Comparison of ENCODE assay signal across 10 mouse cellular contexts in genomic region chr6:34354354-34355348, GRCm38 (mm10). TPM values are rescaled to one million over a fixed set of nuclear protein-coding genes. Genes with fewer than 3 reads are reported as not detected.
DNase-seq lines count a peak whose midpoint lies in the region; ATAC-seq and TF ChIP-seq lines count a peak whose summit lies in the region.
"Had no signal": no experiment of that assay in that cellular context is flagged by ENCODE, and none has a peak within 500 bp of the region (broad histone marks: within the 10 kb centered on the region; RNA-seq: fewer than 3 reads in every experiment).

No protein-coding gene starts in this region.

- peak overlapping the region; percentile 66 to 67 for H3K27ac ChIP-seq in heart, embryonic 14.5 days (replicated peaks in 1 of 2; ENCODE audit: control insufficient read depth in 1 of 2, insufficient read depth in 1 of 2, low read depth in 2 of 2, low read length in 2 of 2)
- H3K27ac ChIP-seq in brown adipose tissue, adult 24 weeks (replicated peaks; ENCODE audit: low read depth, low read length): peak overlapping the region; percentile 68; the same call in 1 of the 2 replicates
- no peak overlapping the region for H3K27ac ChIP-seq in heart, embryonic 16.5 days (ENCODE audit: low read length)
- peak overlapping the region; percentile 31; the same call in 1 of the 2 replicates for H3K27ac ChIP-seq in liver, postnatal 0 days (ENCODE audit: low read depth)

- intact Hi-C loops in heart, postnatal 25 days (cut with DNase I): no loop called here
- intact Hi-C loops in left cerebral cortex, postnatal 36 days (cut with DNase I): no loop called here

- 49% methylated on average over 8 of the region's 8 CpGs for WGBS in heart, embryonic 14.5 days
- 54% methylated on average over 8 of the region's 8 CpGs for WGBS in heart, embryonic 16.5 days
- WGBS in liver, postnatal 0 days (ENCODE audit: insufficient replicate concordance): 58% methylated on average over 8 of the region's 8 CpGs

- TF ChIP-seq EP300 in liver, postnatal 0 days (IDR thresholded peaks at IDR 0.05; ENCODE audit: low read depth): no peak

- H3K36me3 ChIP-seq in heart, embryonic 14.5 days (ENCODE audit: control insufficient read depth, insufficient read depth, low read length): no peaks in the 10 kb centered on the region
- H3K36me3 ChIP-seq in heart, embryonic 16.5 days (ENCODE audit: control insufficient read depth, insufficient read depth): no peaks in the 10 kb centered on the region
- no peaks in the 10 kb centered on the region for H3K36me3 ChIP-seq in liver, postnatal 0 days (replicated peaks; ENCODE audit: insufficient read depth, low read length)

- no peaks in the 10 kb centered on the region for H3K9me3 ChIP-seq in heart, embryonic 14.5 days (ENCODE audit: control insufficient read depth, low read length)
- no peaks in the 10 kb centered on the region for H3K9me3 ChIP-seq in heart, embryonic 16.5 days (replicated peaks; ENCODE audit: control insufficient read depth, low read length)
- no peaks in the 10 kb centered on the region for H3K9me3 ChIP-seq in liver, postnatal 0 days (ENCODE audit: low read length)

- no peak for TF ChIP-seq CTCF in liver, postnatal 0 days (IDR thresholded peaks at IDR 0.05; ENCODE audit: low read depth)

- H3K9ac ChIP-seq in heart, embryonic 14.5 days (ENCODE audit: low read length): 0 out of 2 replicates have a peak overlapping the region, but pooled peaks have one; percentile 64
- H3K9ac ChIP-seq in heart, embryonic 16.5 days (ENCODE audit: low read length): no peak overlapping the region
- no peak overlapping the region for H3K9ac ChIP-seq in liver, postnatal 0 days (replicated peaks)

- H3K27me3 ChIP-seq in heart, embryonic 14.5 days (ENCODE audit: control insufficient read depth, insufficient read depth, low read length): no peaks in the 10 kb centered on the region
- no peaks in the 10 kb centered on the region for H3K27me3 ChIP-seq in heart, embryonic 16.5 days (ENCODE audit: control insufficient read depth, insufficient read depth, low read length)
- no peaks in the 10 kb centered on the region for H3K27me3 ChIP-seq in liver, postnatal 0 days (ENCODE audit: insufficient read depth, low read length)

- DNase-seq in heart, postnatal 25 days (ENCODE audit: low spot score): no peak
- DNase-seq in liver, postnatal 0 days: no peak
- no peak for DNase-seq in cerebellum, adult 9-10 months
- no peak for DNase-seq in left cerebral cortex, postnatal 36 days (ENCODE audit: low spot score in 2 of 2)
- no peak for DNase-seq in frontal cortex, postnatal 25 days (ENCODE audit: low spot score in 2 of 2)
- DNase-seq: kidney, adult 9 months had no signal

- peak overlapping the region; percentile 71 for H3K4me2 ChIP-seq in heart, embryonic 14.5 days (ENCODE audit: low read length)
- H3K4me2 ChIP-seq in heart, embryonic 16.5 days (ENCODE audit: low read depth, low read length): peak overlapping the region; percentile 63
- peak overlapping the region; percentile 1; the same call in 1 of the 2 replicates for H3K4me2 ChIP-seq in liver, postnatal 0 days (ENCODE audit: low read depth, low read length)

- H3K4me1 ChIP-seq in heart, embryonic 14.5 days (ENCODE audit: control insufficient read depth in 2 of 2, insufficient read depth in 2 of 2, low read length in 2 of 2): peaks cover 6 to 11% of the 10 kb centered on the region in 2 experiments
- H3K4me1 ChIP-seq in brown adipose tissue, adult 24 weeks (ENCODE audit: control insufficient read depth, insufficient read depth, insufficient read length, low read length): no peaks in the 10 kb centered on the region
- H3K4me1 ChIP-seq in heart, embryonic 16.5 days (ENCODE audit: control insufficient read depth, insufficient read depth, low read length): peaks cover 3% of the 10 kb centered on the region; the same call in 1 of the 2 replicates
- no peaks in the 10 kb centered on the region for H3K4me1 ChIP-seq in liver, postnatal 0 days (ENCODE audit: insufficient read depth)

- peak overlapping the region; percentile 25 to 33; a peak in 3 of 4 replicates for H3K4me3 ChIP-seq in heart, embryonic 14.5 days (ENCODE audit: control insufficient read depth in 1 of 2, insufficient read depth in 1 of 2, low read depth in 1 of 2, low read length in 2 of 2)
- peak overlapping the region; percentile 60 for H3K4me3 ChIP-seq in brown adipose tissue, adult 24 weeks (ENCODE audit: insufficient read depth, low read depth, low read length)
- peak overlapping the region; percentile 37; the same call in 1 of the 2 replicates for H3K4me3 ChIP-seq in heart, embryonic 16.5 days (ENCODE audit: low read length)
- no peak overlapping the region for H3K4me3 ChIP-seq in liver, postnatal 0 days (ENCODE audit: low read depth, low read length)

- no peak for ATAC-seq in heart, embryonic 14.5 days (ENCODE audit: insufficient number of reproducible peaks, insufficient read depth, low FRiP score, low read depth)
- ATAC-seq in heart, embryonic 16.5 days (replicated peaks; ENCODE audit: extremely low read depth, insufficient read depth, low FRiP score): no peak
- no peak for ATAC-seq in liver, postnatal 0 days

RNA-seq across cellular contexts. Expression of gene Akr1b8, which starts 0.7 kb away (rescaled TPM):
- polyA plus RNA-seq in heart, embryonic 14.5 days (2014; fragmentation: Nextera tagmentation; extraction: Ambion mirVana): 11.3 and 11.5 TPM in 2 replicates
- 1 to 10 TPM; 3.7 to 3.9 TPM for total RNA-seq in heart, postnatal 25 days (2021)
- polyA plus RNA-seq in brown adipose tissue, adult 24 weeks (2012; ENCODE audit: insufficient read depth, insufficient read length, missing spikeins): 33.7 and 37.4 TPM in 2 replicates
- polyA plus RNA-seq in heart, embryonic 16.5 days (2015; fragmentation: Nextera tagmentation; extraction: Ambion mirVana): 7.0 and 7.2 TPM in 2 replicates
- polyA plus RNA-seq in liver, postnatal 0 days (2015; fragmentation: Nextera tagmentation; extraction: Ambion mirVana): 7.2 and 8.1 TPM in 2 replicates
- under 1 TPM; 0.68 to 0.69 TPM for total RNA-seq in left cerebral cortex, postnatal 36 days (2021)
- total RNA-seq: MEL had no signal

RNA-seq across cellular contexts. Expression of gene Akr1b10, which starts 29.4 kb away (rescaled TPM):
- 70.9 and 73.0 TPM in 2 replicates for polyA plus RNA-seq in heart, embryonic 14.5 days (2014; fragmentation: Nextera tagmentation; extraction: Ambion mirVana)
- 10 to 100 TPM; 67.4 to 68.0 TPM for total RNA-seq in heart, postnatal 25 days (2021)
- 112 and 116 TPM in 2 replicates for polyA plus RNA-seq in brown adipose tissue, adult 24 weeks (2012; ENCODE audit: insufficient read depth, insufficient read length, missing spikeins)
- 68.3 and 74.7 TPM in 2 replicates for polyA plus RNA-seq in heart, embryonic 16.5 days (2015; fragmentation: Nextera tagmentation; extraction: Ambion mirVana)
- polyA plus RNA-seq in liver, postnatal 0 days (2015; fragmentation: Nextera tagmentation; extraction: Ambion mirVana): 7.0 and 7.3 TPM in 2 replicates
- 10 to 100 TPM; 19.7 to 21.6 TPM for total RNA-seq in left cerebral cortex, postnatal 36 days (2021)

RNA-seq across cellular contexts. Expression of gene Akr1b3, which starts 37.4 kb away (rescaled TPM):
- 183 and 187 TPM in 2 replicates for polyA plus RNA-seq in heart, embryonic 14.5 days (2014; fragmentation: Nextera tagmentation; extraction: Ambion mirVana)
- total RNA-seq in heart, postnatal 25 days (2021): 100 to 1,000 TPM; 255 to 264 TPM
- 184 and 185 TPM in 2 replicates for polyA plus RNA-seq in brown adipose tissue, adult 24 weeks (2012; ENCODE audit: insufficient read depth, insufficient read length, missing spikeins)
- polyA plus RNA-seq in heart, embryonic 16.5 days (2015; fragmentation: Nextera tagmentation; extraction: Ambion mirVana): 163 and 172 TPM in 2 replicates
- 31.6 and 32.8 TPM in 2 replicates for polyA plus RNA-seq in liver, postnatal 0 days (2015; fragmentation: Nextera tagmentation; extraction: Ambion mirVana)
- total RNA-seq in left cerebral cortex, postnatal 36 days (2021): 10 to 100 TPM; 42.6 to 47.6 TPM

RNA-seq across cellular contexts. Expression of gene Akr1b7, which starts 57.5 kb away (rescaled TPM):
- 0.15 TPM in 1 of 2 replicates, not detected in the other for polyA plus RNA-seq in heart, embryonic 14.5 days (2014; fragmentation: Nextera tagmentation; extraction: Ambion mirVana)
- total RNA-seq in heart, postnatal 25 days (2021): not detected
- polyA plus RNA-seq in brown adipose tissue, adult 24 weeks (2012; ENCODE audit: insufficient read depth, insufficient read length, missing spikeins): not detected in 2 replicates
- 0.15 and 0.21 TPM in 2 replicates for polyA plus RNA-seq in heart, embryonic 16.5 days (2015; fragmentation: Nextera tagmentation; extraction: Ambion mirVana)
- polyA plus RNA-seq in liver, postnatal 0 days (2015; fragmentation: Nextera tagmentation; extraction: Ambion mirVana): 258 and 381 TPM in 2 replicates
- total RNA-seq in left cerebral cortex, postnatal 36 days (2021): not detected
- total RNA-seq: MEL had no signal

Comparison
In these comparisons a context has a peak if more than half of its experiments do, and no peak if none do; other contexts are left out.
1. H3K4me2 ChIP-seq: peak in every context shown above with its lines; median percentile 71 in heart, embryonic 14.5 days; 63 in heart, embryonic 16.5 days; 1 in liver, postnatal 0 days.